Mouse (Mus musculus) embryonic fibroblast, embryonic 13.5 days (primary cell): ENCODE data around the gene Dcaf4.

ENCODE experiments used
- CTCF ChIP-seq: IDR thresholded peaks from 2 replicates; pipeline ENCODE4 v1.5.1; 2011; ENCODE audit warnings: mild to moderate bottlenecking, control low read depth, low read length, moderate library complexity, borderline replicate concordance; ENCODE audit not compliant: insufficient read depth
- POLR2A ChIP-seq: IDR thresholded peaks from 2 replicates; pipeline ENCODE4 v1.6.1; 2011; ENCODE audit warnings: low read depth, mild to moderate bottlenecking, control low read depth, low read length, moderate library complexity

- TF ChIP-seq CTCF (no peak), POLR2A (no peak)
Measured at GRCm38 (mm10) chr12:83523892-83524291, 3.6 kb downstream of the Dcaf4 start.
